Mouse (Mus musculus) olfactory bulb, adult 2 months (tissue): ENCODE results near the gene Duoxa2.

ENCODE experiments used
- CTCF ChIP-seq: fragments of 200-500 bp; IDR thresholded peaks from 2 replicates; pipeline ENCODE4 v1.5.1; 2012; ENCODE audit warnings: low read depth, mild to moderate bottlenecking, low read length, moderate library complexity; ENCODE audit not compliant: insufficient read depth
- POLR2A ChIP-seq: fragments of 200-500 bp; IDR thresholded peaks from 2 replicates; pipeline ENCODE4 v1.6.1; 2012; ENCODE audit warnings: mild to moderate bottlenecking, low read depth, low read length, moderate library complexity; ENCODE audit not compliant: insufficient read depth

DNA sequence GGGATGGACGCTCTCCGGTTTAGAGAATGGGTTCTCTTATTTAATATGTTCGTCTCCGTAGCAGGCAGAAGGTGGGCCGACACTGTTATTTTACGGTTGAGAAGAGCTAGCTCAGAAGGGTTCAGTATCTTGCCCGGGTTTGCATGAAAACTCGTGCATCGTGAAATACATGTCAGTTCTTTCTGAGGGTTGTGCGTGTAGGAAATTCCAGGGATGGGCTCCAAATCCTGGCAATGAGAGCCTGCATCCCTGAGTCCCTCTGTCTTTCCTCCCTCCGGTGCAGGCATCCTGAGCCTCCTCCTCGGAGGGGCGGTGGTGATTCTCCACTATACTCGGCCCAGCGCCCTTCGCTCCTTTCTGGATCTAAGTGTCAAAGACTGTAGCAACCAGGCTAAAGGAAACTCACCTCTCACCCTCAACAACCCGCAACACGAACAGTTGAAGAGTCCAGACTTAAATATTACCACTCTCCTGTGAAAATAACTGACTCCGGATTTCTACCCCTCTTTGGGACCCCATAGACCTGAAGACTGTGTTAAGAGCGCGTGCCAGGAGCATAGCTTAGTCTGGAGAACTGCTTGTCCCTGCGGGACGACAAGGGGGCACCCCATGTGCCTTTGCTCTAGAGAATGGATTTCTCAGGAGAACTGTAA, 3.3 kb downstream of the Duoxa2 start:
- TF ChIP-seq POLR2A, result no peak
- no peak for TF ChIP-seq CTCF
